Mouse (Mus musculus): Measurements from ENCODE around the gene Gse1. TPM values are rescaled to one million over a fixed set of nuclear protein-coding genes. Genes with fewer than 3 reads are reported as not detected.

The Gse1 gene
- total and polyA plus RNA-seq, 2 experiments from 2014 or later, result 15.9 to 48.2 TPM

DNA sequence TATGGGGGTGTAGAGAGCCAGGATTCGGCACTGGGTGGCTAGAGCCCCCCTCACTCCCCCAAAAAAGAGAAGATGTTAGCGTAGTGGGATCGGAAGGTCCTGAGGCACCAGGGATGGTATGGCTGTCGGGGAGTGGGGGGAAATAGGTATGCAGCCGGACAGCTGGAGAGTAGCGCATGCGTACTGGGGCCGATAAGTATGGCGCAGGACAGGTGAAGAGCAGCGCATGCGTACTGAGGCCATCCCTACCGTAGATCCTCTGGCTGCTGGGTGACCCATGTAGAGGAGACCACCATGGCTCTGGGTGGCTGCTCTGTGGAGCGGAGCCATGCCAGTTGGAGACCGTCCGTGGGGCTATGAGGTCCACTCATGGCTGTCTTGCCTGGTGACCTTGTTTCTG, 268.2 kb downstream of the Gse1 start:
- Histone ChIP-seq H3K9me3 (ENCODE audit: low read length) (no peaks in the 10 kb centered on the region), H3K27ac (ENCODE audit: low read depth, low read length) (no peak overlapping the region), H3K27me3 (ENCODE audit: insufficient read depth, low read length) (no peaks in the 10 kb centered on the region), H3K9ac (no peak overlapping the region), H3K36me3 (ENCODE audit: insufficient read depth) (no peaks in the 10 kb centered on the region), H3K4me3 (ENCODE audit: low read depth, low read length) (no peak overlapping the region), H3K4me1 (ENCODE audit: insufficient read depth) (peaks cover 50% of the 10 kb centered on the region), H3K4me2 (ENCODE audit: low read depth) (no peak overlapping the region)
- TF ChIP-seq CTCF (IDR thresholded peaks at IDR 0.05; ENCODE audit: low read depth), result no peak
- no peak for DNase-seq
- ATAC-seq, result no peak
- 97% methylated on average over 15 of the region's 15 CpGs for WGBS

DNA sequence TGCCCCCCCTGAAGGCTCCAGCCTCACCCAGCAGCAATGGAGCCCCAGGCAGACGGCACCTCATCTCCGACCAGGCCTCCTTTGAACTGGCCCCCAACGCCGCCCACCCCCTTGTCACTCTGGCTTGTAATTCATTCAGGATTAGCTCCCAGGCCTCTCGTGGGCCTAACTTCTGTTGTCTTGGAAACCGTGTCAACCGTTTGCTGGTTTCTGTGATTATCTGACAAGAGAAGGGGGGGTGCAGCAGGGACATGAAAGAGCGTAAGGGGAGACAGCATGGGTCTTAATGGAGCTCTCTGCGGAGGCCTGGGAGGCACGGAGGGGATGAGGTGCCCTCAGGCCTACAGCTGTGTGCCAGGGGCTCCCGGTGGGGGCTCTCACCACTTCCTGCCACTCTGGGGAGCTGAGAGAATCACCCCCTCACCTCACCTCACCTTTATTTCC, 269.3 kb downstream of the Gse1 start:
- H3K4me1 ChIP-seq (ENCODE audit: insufficient read depth), result peaks cover 44% of the 10 kb centered on the region
- peak overlapping the region; percentile 11; the same call in 1 of the 2 replicates for H3K9ac ChIP-seq
- ATAC-seq, result peak; percentile 25; the same call in 1 of the 2 replicates
- H3K27ac ChIP-seq (ENCODE audit: low read depth, low read length), result no peak overlapping the region
- DNase-seq, result no peak
- no peaks in the 10 kb centered on the region for H3K36me3 ChIP-seq (ENCODE audit: insufficient read depth)
- 15% methylated on average over 11 of the region's 11 CpGs for WGBS
- no peak for TF ChIP-seq CTCF (IDR thresholded peaks at IDR 0.05; ENCODE audit: low read depth)
- peak overlapping the region; percentile 28 for H3K4me2 ChIP-seq (ENCODE audit: low read depth)
- H3K27me3 ChIP-seq (ENCODE audit: insufficient read depth, low read length), result no peaks in the 10 kb centered on the region
- no peak overlapping the region for H3K4me3 ChIP-seq (ENCODE audit: low read depth, low read length)
- no peaks in the 10 kb centered on the region for H3K9me3 ChIP-seq (ENCODE audit: low read length)

DNA sequence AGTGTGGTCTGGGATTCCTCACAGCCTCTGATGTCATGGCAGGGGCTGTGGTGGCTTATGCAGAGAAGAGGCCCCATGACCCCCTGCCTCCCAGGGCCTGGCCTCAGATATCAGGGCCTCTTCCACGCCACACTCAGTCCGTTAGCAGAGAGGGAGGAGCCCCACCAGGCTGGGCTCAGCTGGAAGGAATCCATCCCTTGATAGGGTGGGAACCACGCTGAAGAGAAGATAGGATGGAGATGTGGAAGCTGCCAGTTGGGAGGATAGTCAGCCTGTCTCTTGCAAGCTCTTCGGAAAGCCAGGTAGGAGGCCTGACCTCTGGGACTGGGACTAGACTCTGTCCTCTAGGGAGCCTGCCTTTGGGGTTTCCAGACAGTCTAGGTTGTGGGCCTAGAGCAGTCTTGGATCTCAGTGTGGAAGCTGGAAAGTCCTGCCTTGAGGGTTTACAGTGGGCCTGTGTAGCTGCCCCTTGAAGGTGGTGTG, 270.1 kb downstream of the Gse1 start:
- ATAC-seq (no peak), DNase-seq (no peak)
- Histone ChIP-seq H3K4me3 (ENCODE audit: low read depth, low read length) (no peak overlapping the region), H3K4me2 (ENCODE audit: low read depth) (peak overlapping the region; percentile 23), H3K27ac (ENCODE audit: low read depth, low read length) (no peak overlapping the region), H3K9ac (0 out of 2 replicates have a peak overlapping the region, but pooled peaks have one; percentile 2), H3K9me3 (ENCODE audit: low read length) (no peaks in the 10 kb centered on the region), H3K4me1 (ENCODE audit: insufficient read depth) (peaks cover 35% of the 10 kb centered on the region), H3K27me3 (ENCODE audit: insufficient read depth, low read length) (no peaks in the 10 kb centered on the region), H3K36me3 (ENCODE audit: insufficient read depth) (no peaks in the 10 kb centered on the region)
- 35% methylated on average over 4 of the region's 4 CpGs for WGBS
- TF ChIP-seq CTCF (IDR thresholded peaks at IDR 0.05; ENCODE audit: low read depth), result no peak

DNA sequence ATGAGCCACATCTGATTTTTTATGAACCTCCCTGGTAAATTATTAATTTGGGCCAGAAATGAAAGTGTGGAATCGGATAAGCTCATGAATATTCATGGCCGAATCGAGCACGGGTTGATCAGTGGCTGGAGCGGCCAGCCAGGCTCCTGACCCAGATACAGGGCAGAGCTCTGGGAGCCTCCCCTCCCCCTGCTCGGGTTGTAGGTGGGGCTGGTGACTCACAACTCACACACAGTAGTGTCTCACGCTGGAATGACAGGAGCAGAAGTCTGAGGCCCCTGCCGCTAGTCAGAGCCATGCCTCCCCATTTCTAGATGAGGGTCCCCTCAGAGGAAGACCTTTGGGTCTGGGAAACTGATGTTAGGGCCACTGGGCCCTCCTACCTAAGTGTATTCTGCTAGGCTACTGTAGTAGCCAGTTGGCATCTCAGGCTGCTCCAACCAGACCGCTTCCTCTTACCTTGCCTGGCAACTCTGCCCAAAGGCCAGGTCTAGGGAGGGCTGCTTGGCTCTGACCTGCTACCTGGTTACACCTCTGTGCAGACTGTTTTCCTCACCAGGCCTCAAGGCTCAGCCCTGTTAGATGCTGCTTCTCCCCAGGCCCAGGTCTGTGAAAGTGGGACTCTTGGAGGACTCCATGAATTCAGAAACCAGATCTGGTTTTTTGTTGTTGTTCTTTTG, 270.8 kb downstream of the Gse1 start:
- H3K27me3 ChIP-seq (ENCODE audit: insufficient read depth, low read length), result no peaks in the 10 kb centered on the region
- TF ChIP-seq CTCF (IDR thresholded peaks at IDR 0.05; ENCODE audit: low read depth), result no peak
- DNase-seq (no peak), ATAC-seq (no peak)
- 19% methylated on average over 9 of the region's 9 CpGs for WGBS
- H3K9ac ChIP-seq, result no peak overlapping the region
- peak overlapping the region; percentile 23 for H3K4me2 ChIP-seq (ENCODE audit: low read depth)
- no peak overlapping the region; the same call in 1 of the 2 replicates for H3K27ac ChIP-seq (ENCODE audit: low read depth, low read length)
- H3K4me1 ChIP-seq (ENCODE audit: insufficient read depth), result peaks cover 36% of the 10 kb centered on the region
- H3K9me3 ChIP-seq (ENCODE audit: low read length), result no peaks in the 10 kb centered on the region
- H3K36me3 ChIP-seq (ENCODE audit: insufficient read depth), result no peaks in the 10 kb centered on the region
- no peak overlapping the region for H3K4me3 ChIP-seq (ENCODE audit: low read depth, low read length)

DNA sequence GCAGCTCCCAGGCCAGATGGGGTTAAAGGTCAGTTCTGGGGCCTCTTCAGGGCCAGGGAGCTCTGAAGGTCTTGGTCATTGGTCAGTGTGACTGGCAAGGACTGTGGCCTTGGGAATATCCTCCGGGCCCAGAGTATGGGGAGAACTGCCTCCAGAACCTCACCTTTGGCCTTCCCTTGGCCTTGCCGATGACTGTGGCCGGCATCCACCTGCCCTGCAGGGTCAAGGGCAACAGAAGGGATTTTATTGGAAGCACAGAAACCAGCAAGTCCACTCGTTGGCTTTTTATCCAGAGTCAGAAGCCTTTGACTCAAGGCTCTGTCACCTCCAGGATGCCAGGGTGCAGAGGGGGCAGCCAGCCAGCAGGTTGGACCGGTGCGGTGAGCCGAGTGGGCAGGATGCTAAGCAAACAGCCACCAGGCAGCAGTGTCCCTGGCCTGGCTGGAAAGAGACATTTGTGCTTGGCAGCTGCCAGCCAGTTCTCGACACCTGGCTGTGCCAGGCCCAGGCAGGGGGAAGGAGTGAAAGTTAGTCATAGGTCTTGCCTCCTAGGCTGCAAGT, 272.5 kb downstream of the Gse1 start:
- Histone ChIP-seq H3K27me3 (ENCODE audit: insufficient read depth, low read length) (no peaks in the 10 kb centered on the region), H3K9me3 (ENCODE audit: low read length) (no peaks in the 10 kb centered on the region), H3K4me2 (ENCODE audit: low read depth) (no peak overlapping the region), H3K36me3 (ENCODE audit: insufficient read depth) (no peaks in the 10 kb centered on the region), H3K4me3 (ENCODE audit: low read depth, low read length) (no peak overlapping the region), H3K9ac (no peak overlapping the region), H3K4me1 (ENCODE audit: insufficient read depth) (peaks cover 43% of the 10 kb centered on the region), H3K27ac (ENCODE audit: low read depth, low read length) (no peak overlapping the region)
- DNase-seq (no peak), ATAC-seq (no peak)
- WGBS, result 72% methylated on average over 8 of the region's 8 CpGs
- no peak for TF ChIP-seq CTCF (IDR thresholded peaks at IDR 0.05; ENCODE audit: low read depth)

DNA sequence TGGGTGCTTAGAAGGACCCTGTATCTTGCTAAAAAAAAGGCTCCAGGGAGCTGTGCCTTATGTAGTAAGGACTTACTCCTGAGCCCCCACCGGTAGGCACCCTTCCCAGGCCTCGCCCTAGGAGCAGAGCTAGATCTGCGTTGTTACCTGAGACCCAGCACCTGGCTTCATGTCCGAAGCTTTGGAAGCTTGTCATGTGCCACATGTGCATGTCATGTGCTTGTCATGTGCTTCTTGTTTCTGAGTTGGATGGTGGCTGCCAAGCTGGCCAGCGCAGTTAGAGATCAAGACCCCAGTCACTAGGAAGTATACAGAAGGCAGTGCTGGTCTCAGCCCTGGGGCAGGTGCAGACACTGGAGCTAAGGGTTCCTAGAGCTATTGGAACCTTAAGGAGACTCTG, 273.2 kb downstream of the Gse1 start:
- no peak overlapping the region for H3K27ac ChIP-seq (ENCODE audit: low read depth, low read length)
- H3K9ac ChIP-seq, result no peak overlapping the region
- ATAC-seq (no peak), DNase-seq (no peak)
- 87% methylated on average over 5 of the region's 5 CpGs for WGBS
- no peaks in the 10 kb centered on the region for H3K9me3 ChIP-seq (ENCODE audit: low read length)
- H3K27me3 ChIP-seq (ENCODE audit: insufficient read depth, low read length), result no peaks in the 10 kb centered on the region
- no peak overlapping the region for H3K4me3 ChIP-seq (ENCODE audit: low read depth, low read length)
- H3K36me3 ChIP-seq (ENCODE audit: insufficient read depth), result no peaks in the 10 kb centered on the region
- H3K4me2 ChIP-seq (ENCODE audit: low read depth), result no peak overlapping the region
- no peak for TF ChIP-seq CTCF (IDR thresholded peaks at IDR 0.05; ENCODE audit: low read depth)
- H3K4me1 ChIP-seq (ENCODE audit: insufficient read depth), result peaks cover 48% of the 10 kb centered on the region

DNA sequence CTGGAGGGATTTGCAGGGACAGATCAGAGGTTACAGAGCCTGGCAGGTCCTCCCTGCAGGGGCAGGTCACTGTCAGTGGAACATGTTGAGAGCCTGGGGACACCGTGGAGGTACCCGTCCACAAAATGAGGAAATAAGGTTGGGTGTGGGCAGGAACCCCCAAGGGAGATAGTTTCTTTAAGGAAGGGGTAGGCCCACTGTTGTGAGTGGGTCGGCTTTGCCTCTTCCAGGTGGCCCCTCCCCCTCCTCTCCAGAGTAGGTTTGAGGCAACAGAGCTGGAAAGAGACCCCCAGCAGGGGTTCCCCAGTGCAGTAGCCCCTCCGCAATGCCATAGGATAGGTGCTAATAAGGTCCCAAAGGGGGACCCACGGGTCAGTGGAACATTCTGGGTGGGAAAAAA, 274.2 kb downstream of the Gse1 start:
- peaks cover 44% of the 10 kb centered on the region for H3K4me1 ChIP-seq (ENCODE audit: insufficient read depth)
- 60% methylated on average over 5 of the region's 5 CpGs for WGBS
- H3K4me2 ChIP-seq (ENCODE audit: low read depth), result no peak overlapping the region
- no peak overlapping the region for H3K27ac ChIP-seq (ENCODE audit: low read depth, low read length)
- no peak for DNase-seq
- H3K9ac ChIP-seq, result no peak overlapping the region
- no peaks in the 10 kb centered on the region for H3K27me3 ChIP-seq (ENCODE audit: insufficient read depth, low read length)
- TF ChIP-seq CTCF (IDR thresholded peaks at IDR 0.05; ENCODE audit: low read depth), result no peak
- no peaks in the 10 kb centered on the region for H3K9me3 ChIP-seq (ENCODE audit: low read length)
- no peak for ATAC-seq
- H3K36me3 ChIP-seq (ENCODE audit: insufficient read depth), result no peaks in the 10 kb centered on the region
- no peak overlapping the region for H3K4me3 ChIP-seq (ENCODE audit: low read depth, low read length)
